ENCODE assay signal across 8 mouse cellular contexts in the genomic region with DNA sequence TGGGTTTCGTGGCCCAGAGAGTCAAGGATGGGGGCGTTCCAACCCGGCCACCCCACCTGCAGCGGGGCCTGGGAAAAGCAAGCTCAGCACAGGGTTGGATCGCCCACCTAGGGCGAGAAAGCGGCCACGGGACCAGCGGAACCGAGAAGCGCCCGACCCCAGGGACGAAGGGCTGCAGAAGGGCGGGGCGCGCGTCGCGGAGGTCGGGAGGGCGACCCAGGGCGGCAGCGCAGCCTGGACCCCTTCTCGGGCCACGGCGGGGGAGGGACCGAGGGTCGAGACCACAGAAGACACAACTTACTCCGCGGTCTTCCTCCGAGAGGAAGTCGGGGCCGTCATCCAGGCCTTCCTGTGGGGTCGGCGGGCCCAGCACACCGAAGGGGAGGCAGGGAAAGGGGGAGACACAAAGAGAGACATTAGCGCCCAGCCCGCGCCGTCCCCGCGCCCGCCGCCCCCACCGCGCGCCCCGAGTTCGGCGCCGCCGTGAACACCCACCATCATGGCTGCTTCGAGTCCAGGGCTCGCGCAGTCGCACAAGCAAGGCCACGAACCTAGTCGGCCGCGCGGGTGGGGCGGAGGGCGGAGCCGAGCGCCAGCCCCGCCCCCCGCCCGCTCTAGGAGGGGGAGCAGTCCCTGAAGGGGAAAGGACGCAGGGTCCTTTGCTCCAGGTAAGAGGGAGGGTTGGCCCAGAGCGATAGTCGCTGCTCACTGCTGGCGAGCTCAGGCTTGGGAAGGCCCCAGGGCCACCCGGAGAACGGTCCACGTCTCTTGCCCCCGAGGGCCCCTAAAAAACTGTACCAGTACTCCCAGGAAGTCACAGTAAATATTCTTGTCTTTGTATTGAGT. TPM values are rescaled to one million over a fixed set of nuclear protein-coding genes. Genes with fewer than 3 reads are reported as not detected.
DNase-seq lines count a peak whose midpoint lies in the region; ATAC-seq and TF ChIP-seq lines count a peak whose summit lies in the region.

A gene (minus strand): TSS at position 551 of the 846 bp plus-strand sequence.

- peak within 1 kb of the TSS; percentile 56 for H3K4me2 ChIP-seq in forebrain, embryonic 15.5 days (replicated peaks)

- peak within 1 kb of the TSS; percentile 79 for H3K27ac ChIP-seq in forebrain, embryonic 15.5 days (replicated peaks)
- H3K27ac ChIP-seq in olfactory bulb, adult 2 months (ENCODE audit: insufficient read depth, low read depth, low read length) = peak within 1 kb of the TSS; percentile 86
- no peak within 1 kb of the TSS; the same call in 1 of the 2 replicates for H3K27ac ChIP-seq in thymus, adult 2 months (ENCODE audit: control insufficient read depth, insufficient read depth, low read length)

- intact Hi-C loops in heart, postnatal 25 days (cut with DNase I) = no loop called here

- TF ChIP-seq CTCF in lung, adult 2 months (IDR thresholded peaks at IDR 0.05; ENCODE audit: insufficient read depth, low read length) = no peak
- no peak for TF ChIP-seq CTCF in olfactory bulb, adult 2 months (IDR thresholded peaks at IDR 0.05; ENCODE audit: insufficient read depth, low read depth, low read length)
- TF ChIP-seq CTCF in thymus, adult 2 months (IDR thresholded peaks at IDR 0.05; ENCODE audit: borderline replicate concordance, control insufficient read depth, extremely low read depth, insufficient read depth, low read length, poor library complexity) = no peak

- peak; percentile 84 for DNase-seq in ES-CJ7 (ENCODE audit: low read depth, low spot score)
- DNase-seq in cerebellum, adult 11 months = peak; percentile 78
- peak; percentile 59 for DNase-seq in heart, postnatal 25 days (ENCODE audit: low spot score)
- DNase-seq in layer of hippocampus, adult 18-20 months (ENCODE audit: low spot score in 2 of 2) = peak; percentile 69 to 85
- peak; percentile 73 for DNase-seq in lung, adult 2 months
- DNase-seq in thymus, adult 2 months = peak; percentile 80

- H3K36me3 ChIP-seq in forebrain, embryonic 15.5 days = no peaks in the 10 kb centered on the region
- no peaks in the 10 kb centered on the region for H3K36me3 ChIP-seq in thymus, adult 2 months (ENCODE audit: control insufficient read depth, insufficient read depth, low read length)

- no peaks in the 10 kb centered on the region for H3K27me3 ChIP-seq in forebrain, embryonic 15.5 days
- no peaks in the 10 kb centered on the region for H3K27me3 ChIP-seq in thymus, adult 2 months (ENCODE audit: control insufficient read depth, insufficient read depth, low read length)

- WGBS in forebrain, embryonic 15.5 days = under 1% methylated on average over 75 of the region's 76 CpGs
- WGBS in lung, adult 2 months = under 1% methylated on average over 76 of the region's 76 CpGs
- WGBS in olfactory bulb, adult 2 months = under 1% methylated on average over 76 of the region's 76 CpGs
- WGBS in thymus, adult 2 months = under 1% methylated on average over 75 of the region's 76 CpGs

- H3K4me3 ChIP-seq in forebrain, embryonic 15.5 days = peak within 1 kb of the TSS; percentile 97
- H3K4me3 ChIP-seq in lung, adult 2 months (replicated peaks; ENCODE audit: extremely low read depth, low read depth, low read length) = peak within 1 kb of the TSS; percentile 92
- peak within 1 kb of the TSS; percentile 63 for H3K4me3 ChIP-seq in olfactory bulb, adult 2 months (ENCODE audit: insufficient read depth, low read depth, low read length)
- H3K4me3 ChIP-seq in thymus, adult 2 months (ENCODE audit: control insufficient read depth, insufficient read depth, low read length) = peak within 1 kb of the TSS; percentile 79

- peaks cover 29% of the 10 kb centered on the region for H3K4me1 ChIP-seq in forebrain, embryonic 15.5 days
- peaks cover 8% of the 10 kb centered on the region for H3K4me1 ChIP-seq in lung, adult 2 months (ENCODE audit: control insufficient read depth, insufficient read depth, low read length)
- H3K4me1 ChIP-seq in olfactory bulb, adult 2 months (ENCODE audit: control insufficient read depth, insufficient read depth, low read length) = peaks cover 7% of the 10 kb centered on the region
- peaks cover 6% of the 10 kb centered on the region; the same call in 1 of the 2 replicates for H3K4me1 ChIP-seq in thymus, adult 2 months (replicated peaks; ENCODE audit: control insufficient read depth, insufficient read depth, low read length)

- peak; percentile 96 for ATAC-seq in forebrain, embryonic 15.5 days (replicated peaks)

- peak; percentile 63; the same call in 1 of the 2 replicates for TF ChIP-seq POLR2A in lung, adult 2 months (IDR thresholded peaks at IDR 0.05; ENCODE audit: borderline replicate concordance, extremely low read depth, low read depth, low read length)
- peak; percentile 60; the same call in 1 of the 2 replicates for TF ChIP-seq POLR2A in olfactory bulb, adult 2 months (IDR thresholded peaks at IDR 0.05; ENCODE audit: insufficient read depth, low read depth, low read length)
- TF ChIP-seq POLR2A in thymus, adult 2 months (IDR thresholded peaks at IDR 0.05; ENCODE audit: control insufficient read depth, extremely low read depth, insufficient read depth, low read length, poor library complexity) = peak; percentile 58; the same call in 1 of the 2 replicates

- H3K9me3 ChIP-seq in forebrain, embryonic 15.5 days = no peaks in the 10 kb centered on the region

- H3K9ac ChIP-seq in forebrain, embryonic 15.5 days (replicated peaks) = peak within 1 kb of the TSS; percentile 98

RNA-seq across cellular contexts. Expression of the gene that starts here (rescaled TPM):
- 157 and 164 TPM in 2 replicates for polyA plus RNA-seq in forebrain, embryonic 15.5 days (2015; fragmentation: Nextera tagmentation; extraction: Ambion mirVana)
- total RNA-seq in heart, postnatal 25 days (2021) = 10 to 100 TPM; 32.3 to 32.8 TPM
- 10 to 100 TPM; 43.4 to 47.9 TPM for total RNA-seq in layer of hippocampus, adult 18-20 months (2021)
- 14.4 and 17.0 TPM in 2 replicates for polyA plus RNA-seq in lung, adult 2 months (2012; rRNA removed)
- not detected in 2 replicates for polyA plus RNA-seq in olfactory bulb, adult 2 months (2012; ENCODE audit: insufficient read depth, insufficient read length, low replicate concordance, missing spikeins)
- polyA plus RNA-seq in thymus, adult 2 months (2012; rRNA removed) = 25.2 and 27.3 TPM in 2 replicates
